Mouse (Mus musculus) heart, embryonic 16.5 days (tissue): ENCODE data around the gene Ccdc50. TPM values are rescaled to one million over a fixed set of nuclear protein-coding genes. Genes with fewer than 3 reads are reported as not detected.

Experiments
- ATAC-seq: fragments of 200-750 bp; cut with Nextera tagmentation; replicated peaks from 2 replicates; pipeline ENCODE4 v1.8.0; 2017; ENCODE audit warnings: moderate number of reproducible peaks; ENCODE audit not compliant: insufficient read depth, low FRiP score; ENCODE audit errors: extremely low read depth
- H3K27ac ChIP-seq: fragments of 300-500 bp; sonication (generic); 2 replicates; pipeline ENCODE4 v1.5.1; 2014; ENCODE audit warnings: mild to moderate bottlenecking, low read length, control low read depth, moderate library complexity
- H3K27me3 ChIP-seq: fragments of 300-500 bp; sonication (generic); 2 replicates; pipeline ENCODE4 v1.6.1; 2014; ENCODE audit warnings: low read length, mixed read lengths; ENCODE audit not compliant: control insufficient read depth, insufficient read depth
- H3K36me3 ChIP-seq: fragments of 300-500 bp; sonication (generic); 2 replicates; pipeline ENCODE4 v1.6.1; 2014; ENCODE audit not compliant: control insufficient read depth, insufficient read depth
- H3K4me1 ChIP-seq: fragments of 300-500 bp; sonication (generic); 2 replicates; pipeline ENCODE4 v1.6.1; 2014; ENCODE audit warnings: low read length, mixed read lengths; ENCODE audit not compliant: control insufficient read depth, insufficient read depth
- H3K4me2 ChIP-seq: fragments of 300-500 bp; sonication (generic); 2 replicates; pipeline ENCODE4 v1.6.1; 2014; ENCODE audit warnings: low read depth, mild to moderate bottlenecking, control low read depth, low read length
- H3K4me3 ChIP-seq: fragments of 300-500 bp; sonication (generic); 2 replicates; pipeline ENCODE4 v1.5.1; 2014; ENCODE audit warnings: mild to moderate bottlenecking, control low read depth, low read length
- H3K9ac ChIP-seq: fragments of 300-500 bp; sonication (generic); 2 replicates; pipeline ENCODE4 v1.6.1; 2014; ENCODE audit warnings: low read length, control low read depth
- H3K9me3 ChIP-seq: fragments of 300-500 bp; sonication (generic); replicated peaks from 2 replicates; pipeline ENCODE4 v1.6.1; 2016; ENCODE audit warnings: low read length; ENCODE audit not compliant: control insufficient read depth
- WGBS: fragments of 180-500 bp; shearing (Covaris S2); extraction: QIAGEN DNeasy Blood & Tissue Kit; methylation state at CpG from one replicate; pipeline ENCODE4 v1.1.7; 2014; 5-methylcytosine and 5-hydroxymethylcytosine counted together
- polyA plus RNA-seq: library from polyadenylated mRNA; unstranded; fragments of >200 nt; fragmentation: Nextera tagmentation; extraction: Ambion mirVana; gene quantifications from 2 replicates; pipeline ENCODE4 v1.2.1, GENCODE M21; 2015

Gene Ccdc50
- polyA plus RNA-seq, 1 experiment from 2014 or later: 25.0 TPM

DNA sequence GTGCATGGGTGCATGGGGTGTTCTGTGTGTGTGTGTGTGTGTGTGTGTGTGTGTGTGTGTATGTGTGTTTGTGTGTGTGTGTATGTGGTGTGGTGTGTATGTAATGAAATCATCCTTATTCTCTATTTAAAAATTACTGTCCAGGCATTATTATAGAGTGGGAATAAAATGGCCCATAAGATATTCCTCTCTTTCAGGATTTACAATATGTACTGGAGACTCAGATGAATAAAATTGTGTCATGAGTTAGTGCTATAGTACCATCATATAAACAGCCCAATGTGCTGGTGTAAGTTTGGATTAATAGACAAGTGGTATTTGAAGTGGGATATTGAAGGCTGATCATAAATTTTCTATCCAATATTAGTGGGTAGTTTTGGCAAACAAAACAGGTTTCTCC, 15.4 kb downstream of the Ccdc50 start:
- H3K27me3 ChIP-seq: no peaks in the 10 kb centered on the region
- no peak overlapping the region for H3K4me3 ChIP-seq
- no peaks in the 10 kb centered on the region for H3K9me3 ChIP-seq
- H3K4me1 ChIP-seq: peaks cover 3% of the 10 kb centered on the region; the same call in 1 of the 2 replicates
- ATAC-seq: no peak
- H3K4me2 ChIP-seq: no peak overlapping the region
- no peak overlapping the region for H3K27ac ChIP-seq
- peaks cover 12% of the 10 kb centered on the region for H3K36me3 ChIP-seq
- H3K9ac ChIP-seq: no peak overlapping the region

DNA sequence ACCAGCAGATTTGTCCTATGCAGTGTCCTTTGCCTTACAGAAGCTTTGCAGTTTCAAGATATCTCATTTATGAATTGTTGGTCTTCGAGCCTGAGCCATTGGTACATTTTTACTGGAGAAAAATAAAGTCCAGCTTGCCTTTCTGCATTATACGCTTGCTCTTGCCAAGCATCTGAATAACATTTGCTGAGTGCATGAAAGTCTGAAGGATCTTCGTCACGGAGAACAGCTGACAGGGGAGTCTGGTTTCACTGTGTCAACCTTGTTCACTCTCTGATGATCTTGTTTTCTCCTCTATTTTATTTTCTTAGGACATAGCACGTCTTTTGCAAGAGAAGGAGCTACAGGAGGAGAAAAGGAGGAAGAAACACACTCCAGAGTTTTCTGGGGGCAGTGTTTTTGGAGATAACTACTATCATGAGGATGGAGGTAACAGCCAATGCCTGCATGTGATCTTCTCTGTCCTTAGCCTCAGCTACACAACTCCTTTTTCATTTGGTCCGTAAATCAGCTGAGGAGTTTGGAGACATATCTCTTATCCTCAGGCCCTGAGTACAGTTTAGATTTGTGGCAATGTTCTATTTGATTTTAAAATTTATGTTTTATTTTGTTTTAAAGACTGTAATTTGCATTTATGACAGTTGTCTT, 28.4 kb downstream of the Ccdc50 start:
- peaks cover 40% of the 10 kb centered on the region for H3K36me3 ChIP-seq
- H3K27me3 ChIP-seq: no peaks in the 10 kb centered on the region
- H3K27ac ChIP-seq: no peak overlapping the region
- WGBS: 82% methylated on average over 6 of the region's 6 CpGs
- no peaks in the 10 kb centered on the region; the same call in 1 of the 2 replicates for H3K9me3 ChIP-seq
- no peak overlapping the region for H3K4me2 ChIP-seq
- H3K4me1 ChIP-seq: no peaks in the 10 kb centered on the region
- no peak overlapping the region for H3K9ac ChIP-seq
- no peak overlapping the region for H3K4me3 ChIP-seq
- ATAC-seq: no peak

- ATAC-seq: no peak
- Histone ChIP-seq H3K27ac (no peak overlapping the region), H3K4me1 (no peaks in the 10 kb centered on the region), H3K4me3 (no peak overlapping the region), H3K4me2 (no peak overlapping the region), H3K9ac (no peak overlapping the region), H3K27me3 (no peaks in the 10 kb centered on the region), H3K36me3 (peaks cover 46% of the 10 kb centered on the region), H3K9me3 (no peaks in the 10 kb centered on the region; the same call in 1 of the 2 replicates)
- WGBS: 70% methylated on average over 3 of the region's 3 CpGs
Measured at GRCm38 (mm10) chr16:27417632-27418031, 29.0 kb downstream of the Ccdc50 start.

- Histone ChIP-seq H3K4me3 (no peak overlapping the region), H3K27ac (no peak overlapping the region), H3K36me3 (peaks cover 33% of the 10 kb centered on the region), H3K9me3 (no peaks in the 10 kb centered on the region; the same call in 1 of the 2 replicates), H3K4me2 (no peak overlapping the region), H3K27me3 (no peaks in the 10 kb centered on the region), H3K9ac (no peak overlapping the region), H3K4me1 (no peaks in the 10 kb centered on the region)
- WGBS: 94% methylated on average over 3 of the region's 3 CpGs
- no peak for ATAC-seq
Measured at GRCm38 (mm10) chr16:27420982-27421381, 32.3 kb downstream of the Ccdc50 start.

DNA sequence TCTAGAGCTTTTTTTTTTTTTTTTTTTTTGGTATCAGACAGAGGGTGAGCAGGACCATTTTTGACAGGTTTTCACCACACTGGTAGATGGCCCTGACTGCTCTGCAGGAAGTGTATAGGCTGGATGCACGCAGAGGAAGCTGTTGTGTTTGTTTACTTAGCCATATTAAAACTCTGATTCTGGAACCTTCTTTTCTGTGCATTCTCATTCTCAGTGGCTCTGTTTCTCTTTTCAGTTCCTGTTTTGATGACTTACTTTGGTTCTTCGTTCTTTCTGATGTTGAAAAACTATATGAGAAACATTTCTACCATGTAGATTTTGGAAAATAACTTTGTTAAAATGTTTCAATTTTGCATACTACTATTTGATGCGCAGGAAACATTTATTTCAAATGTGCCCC, 46.4 kb downstream of the Ccdc50 start:
- 82% methylated on average over 3 of the region's 3 CpGs for whole genome bisulfite sequencing
- Histone ChIP-seq H3K4me3 (no peak overlapping the region), H3K9ac (no peak overlapping the region), H3K9me3 (no peaks in the 10 kb centered on the region), H3K27ac (no peak overlapping the region), H3K27me3 (no peaks in the 10 kb centered on the region), H3K4me2 (no peak overlapping the region), H3K4me1 (no peaks in the 10 kb centered on the region), H3K36me3 (peaks cover 17% of the 10 kb centered on the region)
- ATAC-seq: no peak

DNA sequence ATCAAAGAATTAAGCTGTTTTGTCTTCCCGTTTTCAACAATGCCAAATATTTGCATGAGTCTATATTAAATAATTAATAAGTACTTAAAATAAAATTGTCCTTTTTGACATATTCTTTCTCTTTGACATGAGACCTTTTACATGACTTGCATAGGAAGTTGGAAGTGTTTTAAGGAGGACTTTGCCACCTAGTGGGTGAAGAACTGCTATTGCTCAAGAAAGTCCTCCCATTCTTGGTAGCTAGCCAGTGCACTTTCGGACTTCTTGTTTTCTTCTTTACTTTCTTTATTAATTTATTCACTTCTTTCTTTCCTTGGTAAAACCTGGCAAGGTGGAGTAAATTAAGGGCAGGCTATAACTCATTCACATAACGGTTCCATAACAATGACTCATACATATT, 55.3 kb downstream of the Ccdc50 start:
- no peak overlapping the region for H3K9ac ChIP-seq
- H3K4me3 ChIP-seq: no peak overlapping the region
- peaks cover 17% of the 10 kb centered on the region; the same call in 1 of the 2 replicates for H3K36me3 ChIP-seq
- H3K4me1 ChIP-seq: no peaks in the 10 kb centered on the region
- WGBS: 83% methylated on average over 3 of the region's 3 CpGs
- H3K9me3 ChIP-seq: no peaks in the 10 kb centered on the region
- no peak overlapping the region for H3K27ac ChIP-seq
- H3K4me2 ChIP-seq: no peak overlapping the region
- no peaks in the 10 kb centered on the region for H3K27me3 ChIP-seq
- no peak for ATAC-seq

- Histone ChIP-seq H3K4me2 (no peak overlapping the region), H3K27me3 (no peaks in the 10 kb centered on the region), H3K4me1 (no peaks in the 10 kb centered on the region), H3K36me3 (peaks cover 18% of the 10 kb centered on the region; the same call in 1 of the 2 replicates), H3K9ac (no peak overlapping the region), H3K4me3 (no peak overlapping the region), H3K27ac (no peak overlapping the region), H3K9me3 (no peaks in the 10 kb centered on the region)
- WGBS: 80% methylated on average over 5 of the region's 5 CpGs
- no peak for ATAC-seq
Measured at GRCm38 (mm10) chr16:27449360-27449759, 60.7 kb downstream of the Ccdc50 start.

- ATAC-seq: no peak
- no peaks in the 10 kb centered on the region for H3K9me3 ChIP-seq
- H3K27ac ChIP-seq: no peak overlapping the region
- H3K4me1 ChIP-seq: no peaks in the 10 kb centered on the region
- H3K9ac ChIP-seq: no peak overlapping the region
- peaks cover 16% of the 10 kb centered on the region; the same call in 1 of the 2 replicates for H3K36me3 ChIP-seq
- no peak overlapping the region for H3K4me3 ChIP-seq
- H3K4me2 ChIP-seq: no peak overlapping the region
- H3K27me3 ChIP-seq: no peaks in the 10 kb centered on the region
- 91% methylated on average over 2 of the region's 2 CpGs for WGBS
Measured at GRCm38 (mm10) chr16:27450655-27451054, 62.0 kb downstream of the Ccdc50 start.

- peaks cover 7% of the 10 kb centered on the region; the same call in 1 of the 2 replicates for H3K36me3 ChIP-seq
- no peak for ATAC-seq
- no peaks in the 10 kb centered on the region for H3K27me3 ChIP-seq
- no peak overlapping the region for H3K9ac ChIP-seq
- 66% methylated on average over 3 of the region's 3 CpGs for WGBS
- no peaks in the 10 kb centered on the region for H3K9me3 ChIP-seq
- no peak overlapping the region for H3K4me2 ChIP-seq
- no peaks in the 10 kb centered on the region for H3K4me1 ChIP-seq
- no peak overlapping the region for H3K27ac ChIP-seq
- no peak overlapping the region for H3K4me3 ChIP-seq
Measured at GRCm38 (mm10) chr16:27453396-27453795, 64.7 kb downstream of the Ccdc50 start.
